Mouse (Mus musculus) left cerebral cortex, adult 9 months (tissue): Measurements from ENCODE around the gene Atp6v1b1.

Source experiments
- DNase-seq, 2 experiments: peaks; one replicate each; pipeline ENCODE4 v3.0.0; 2022; ENCODE audit warnings: low spot score in 2 of 2

The Atp6v1b1 gene

GRCm38 (mm10) chr6:83742761-83743160 is at the start of gene Atp6v1b1:
Gene Atp6v1b1 (plus strand): TSS chr6:83742990.
- DNase-seq, result no peak

- DNase-seq, result peak in 1 of 2 experiments; percentile 30
Observed at GRCm38 (mm10) chr6:83693835-83694234, 49.0 kb upstream of the Atp6v1b1 start.

GRCm38 (mm10) chr6:83695731-83696130 is 47.1 kb upstream of the Atp6v1b1 start:
- DNase-seq, result no peak

GRCm38 (mm10) chr6:83696684-83697083 is 46.1 kb upstream of the Atp6v1b1 start:
- DNase-seq, result no peak

- no peak for DNase-seq
Observed at GRCm38 (mm10) chr6:83697932-83698331, 44.9 kb upstream of the Atp6v1b1 start.

- no peak for DNase-seq
Observed at GRCm38 (mm10) chr6:83699971-83700370, 42.8 kb upstream of the Atp6v1b1 start.

GRCm38 (mm10) chr6:83701001-83701400 is 41.8 kb upstream of the Atp6v1b1 start:
- no peak for DNase-seq

- no peak for DNase-seq
Observed at GRCm38 (mm10) chr6:83702146-83702999, 40.4 kb upstream of the Atp6v1b1 start.

GRCm38 (mm10) chr6:83703000-83703721 is 39.6 kb upstream of the Atp6v1b1 start:
- DNase-seq, result no peak

- no peak for DNase-seq
Observed at GRCm38 (mm10) chr6:83703722-83704078, 39.1 kb upstream of the Atp6v1b1 start.

GRCm38 (mm10) chr6:83704294-83704693 is 38.5 kb upstream of the Atp6v1b1 start:
- DNase-seq, result no peak

GRCm38 (mm10) chr6:83704701-83705100 is 38.1 kb upstream of the Atp6v1b1 start:
- no peak for DNase-seq

- no peak for DNase-seq
Observed at GRCm38 (mm10) chr6:83707738-83708510, 34.9 kb upstream of the Atp6v1b1 start.

GRCm38 (mm10) chr6:83710361-83711066 is 32.3 kb upstream of the Atp6v1b1 start:
- DNase-seq, result no peak

GRCm38 (mm10) chr6:83711067-83711675 is 31.6 kb upstream of the Atp6v1b1 start, which contains the start of gene Vax2:
Gene Vax2 (plus strand): TSS chr6:83711264.
- DNase-seq, result no peak

- DNase-seq, result no peak
Observed at GRCm38 (mm10) chr6:83711725-83712475, 30.9 kb upstream of the Atp6v1b1 start.

- DNase-seq, result no peak
Observed at GRCm38 (mm10) chr6:83713271-83714136, 29.3 kb upstream of the Atp6v1b1 start.

- DNase-seq, result no peak
Observed at GRCm38 (mm10) chr6:83714221-83715123, 28.3 kb upstream of the Atp6v1b1 start.
